Mouse (Mus musculus) spleen, adult 18-20 months (tissue): ENCODE measurements around the gene Zfp706.
A peak's percentile ranks its signal among the peaks of the same experiment; 100 is the strongest.

Experiments
- DNase-seq, 2 experiments: peaks; one replicate each; pipeline ENCODE4 v3.0.0; 2022; ENCODE audit warnings: mixed read lengths in 2 of 2

Gene Zfp706

GRCm38 (mm10) chr15:36977823-36978222, 29.8 kb downstream of the Zfp706 start:
- DNase-seq: no peak

GRCm38 (mm10) chr15:36975690-36976089, 31.9 kb downstream of the Zfp706 start:
- no peak for DNase-seq

- no peak for DNase-seq
Measured at GRCm38 (mm10) chr15:36975256-36975620, 32.3 kb downstream of the Zfp706 start.

GRCm38 (mm10) chr15:36974614-36975255, 32.8 kb downstream of the Zfp706 start:
- DNase-seq: no peak

GRCm38 (mm10) chr15:36973714-36974113, 33.9 kb downstream of the Zfp706 start:
- DNase-seq: no peak

- no peak for DNase-seq
Measured at GRCm38 (mm10) chr15:36973290-36973689, 34.3 kb downstream of the Zfp706 start.

GRCm38 (mm10) chr15:36969794-36970193, 37.8 kb downstream of the Zfp706 start:
- no peak for DNase-seq

- no peak for DNase-seq
Measured at GRCm38 (mm10) chr15:36968295-36968694, 39.3 kb downstream of the Zfp706 start.

GRCm38 (mm10) chr15:36967381-36968211, 40.0 kb downstream of the Zfp706 start:
- no peak for DNase-seq

GRCm38 (mm10) chr15:36966940-36967339, 40.6 kb downstream of the Zfp706 start:
- DNase-seq: no peak

- DNase-seq: no peak
Measured at GRCm38 (mm10) chr15:36966466-36966865, 41.1 kb downstream of the Zfp706 start.

GRCm38 (mm10) chr15:36965743-36966142, 41.8 kb downstream of the Zfp706 start:
- DNase-seq: no peak

- DNase-seq: peak in 1 of 2 experiments; percentile 16
Measured at GRCm38 (mm10) chr15:36962931-36963330, 44.6 kb downstream of the Zfp706 start.

- no peak for DNase-seq
Measured at GRCm38 (mm10) chr15:36960876-36961237, 46.7 kb downstream of the Zfp706 start.

GRCm38 (mm10) chr15:36960010-36960875, 47.3 kb downstream of the Zfp706 start:
- no peak for DNase-seq

- DNase-seq: no peak
Measured at GRCm38 (mm10) chr15:36956221-36956620, 51.4 kb downstream of the Zfp706 start.

- DNase-seq: no peak
Measured at GRCm38 (mm10) chr15:36950258-36950657, 57.3 kb downstream of the Zfp706 start.

- DNase-seq: no peak
Measured at GRCm38 (mm10) chr15:36948866-36949546, 58.6 kb downstream of the Zfp706 start.
